Mouse (Mus musculus) kidney, postnatal 25 days (tissue): ENCODE measurements around the gene Rnf19b.

Source experiments
- DNase-seq, 2 experiments: peaks; one replicate each; pipeline ENCODE4 v3.0.0; 2021; ENCODE audit warnings: mixed read lengths in 2 of 2

Rnf19b gene

DNA sequence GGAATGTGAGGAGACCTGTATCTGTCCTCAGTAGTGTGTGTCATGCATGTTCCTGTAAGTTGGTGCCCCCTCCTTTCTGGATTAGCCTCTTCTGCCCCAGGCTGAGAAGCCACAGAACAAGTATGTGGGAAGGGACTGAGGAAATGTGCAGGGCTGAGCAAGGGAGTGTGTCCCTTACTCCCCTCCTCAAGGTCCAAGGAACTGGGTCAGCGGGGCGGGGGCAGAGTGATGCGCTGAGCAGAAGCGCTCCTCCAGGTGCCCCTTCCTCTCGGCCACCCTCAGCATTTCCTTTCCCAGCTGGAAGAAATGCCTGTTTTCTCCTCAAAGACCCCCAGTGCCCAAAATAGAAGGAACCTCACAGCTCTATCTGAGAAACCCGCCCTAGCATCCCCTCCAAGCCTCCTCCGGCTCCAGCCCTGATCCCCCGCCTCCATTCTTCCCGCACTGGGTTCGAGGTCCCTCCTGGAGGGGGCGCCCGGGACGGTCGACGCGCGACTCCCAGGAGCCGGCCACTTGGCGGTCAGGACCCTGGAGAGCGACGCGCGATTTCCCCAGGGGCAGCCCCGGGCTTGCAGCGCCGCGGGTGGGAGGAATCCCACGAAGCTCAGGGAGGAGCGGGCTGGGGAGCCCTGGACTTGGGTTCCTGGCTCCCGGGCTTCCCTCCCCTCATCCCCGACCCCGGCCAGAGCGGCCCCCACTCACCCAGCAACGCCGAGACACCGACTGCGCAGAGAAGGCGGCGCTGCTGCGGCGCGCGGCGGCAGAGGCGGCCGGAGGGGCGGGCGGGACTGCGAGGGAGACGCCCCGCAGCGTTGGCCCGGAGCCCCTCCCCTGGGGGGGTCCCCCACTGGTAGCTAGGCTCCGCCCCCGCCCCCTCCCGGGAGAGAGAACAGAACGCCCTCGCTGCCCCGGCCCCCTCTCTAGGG lies 62.7 kb downstream of the Rnf19b start:
- peak; percentile 71 for DNase-seq

DNA sequence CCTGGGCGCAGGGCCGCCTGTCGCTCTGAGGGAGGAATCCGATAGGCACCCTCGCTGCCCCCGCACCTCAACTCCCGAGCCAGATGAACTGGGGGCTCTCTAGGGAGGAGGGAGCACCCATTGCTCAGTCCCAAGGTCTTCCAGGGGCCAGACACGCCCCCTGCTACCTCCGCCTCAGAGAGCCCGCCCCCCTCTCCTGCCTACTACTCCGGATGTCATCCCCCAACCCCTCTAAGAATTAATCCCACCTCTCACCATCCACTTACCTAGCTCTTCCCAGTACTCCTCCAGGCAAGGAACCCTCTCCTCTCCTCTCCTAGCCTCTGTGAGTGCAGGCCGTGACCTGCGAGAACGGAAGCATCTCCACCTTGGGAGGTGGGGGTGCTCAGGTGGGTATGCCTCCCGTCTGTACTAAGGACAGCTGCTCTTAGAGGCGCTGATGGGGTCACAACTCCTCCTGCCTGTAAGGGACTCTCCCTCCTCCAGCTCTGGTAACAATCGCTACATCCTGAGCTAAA lies 63.6 kb downstream of the Rnf19b start, which contains the start of gene Hpca:
TSS of gene Hpca (minus strand) at position 468 of the 518 bp plus-strand sequence.
- no peak for DNase-seq

DNA sequence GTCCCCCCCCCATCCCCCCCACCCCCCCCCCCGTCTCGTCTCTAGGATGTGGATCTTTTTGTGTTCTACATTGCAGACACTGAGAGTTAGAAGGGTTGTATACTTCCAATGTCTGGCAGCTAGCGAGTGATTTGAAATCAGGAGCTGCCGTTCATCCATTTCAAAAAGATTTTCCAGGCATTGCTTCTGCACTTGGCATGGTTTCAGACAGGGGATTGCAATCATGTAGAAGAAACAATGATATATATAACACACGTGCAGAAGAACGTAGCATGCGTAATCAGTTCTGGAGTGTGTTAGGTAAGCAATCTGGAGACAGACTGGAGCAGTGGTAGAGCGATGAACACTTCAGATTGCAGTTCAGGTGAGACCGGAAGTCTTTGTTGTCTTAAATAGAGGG lies 64.0 kb downstream of the Rnf19b start:
- no peak for DNase-seq

DNA sequence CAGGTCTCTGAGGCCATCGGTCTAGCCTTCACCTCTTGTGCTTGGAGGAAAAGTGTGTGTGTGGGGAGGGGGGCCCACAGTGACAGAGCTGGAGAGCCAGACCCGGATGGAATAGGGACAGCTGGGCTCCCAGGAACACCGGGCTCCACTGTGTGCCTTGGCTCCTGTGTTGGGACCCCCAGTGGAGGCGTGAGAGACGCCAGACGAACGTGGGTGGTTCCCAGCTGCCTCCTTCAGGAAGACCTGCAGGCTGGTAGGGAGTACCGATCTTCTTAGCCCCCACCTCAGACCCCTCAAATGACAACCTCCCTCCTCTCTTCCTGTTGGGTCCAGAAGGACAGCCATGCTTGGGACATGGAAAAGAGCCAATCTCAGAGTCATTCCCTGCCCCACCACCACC lies 64.6 kb downstream of the Rnf19b start:
- DNase-seq, result no peak

DNA sequence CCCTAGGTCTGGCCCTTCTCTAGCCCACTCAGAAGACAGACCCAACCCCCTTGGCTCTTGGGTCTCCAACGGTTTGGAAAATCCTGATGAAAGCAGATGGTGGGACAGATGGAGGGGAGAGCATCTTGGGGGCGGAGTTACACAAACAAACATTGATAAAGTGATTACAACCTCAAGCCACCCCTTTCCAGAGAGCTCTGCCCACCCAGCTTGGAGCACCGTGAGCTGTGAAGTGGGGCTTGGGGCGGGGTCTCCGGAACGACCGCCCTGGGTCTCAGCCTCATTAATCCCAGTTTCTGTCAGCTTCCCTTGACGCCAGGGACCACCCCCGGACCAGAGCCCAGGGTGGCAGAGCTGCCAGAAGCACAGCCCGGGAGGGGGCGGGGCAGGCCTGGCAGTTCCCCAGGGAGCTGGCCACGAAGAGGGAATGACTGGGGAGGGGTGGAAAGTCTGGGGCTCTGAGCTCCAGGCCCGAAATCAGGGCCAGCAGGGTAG lies 66.6 kb downstream of the Rnf19b start:
- no peak for DNase-seq

DNA sequence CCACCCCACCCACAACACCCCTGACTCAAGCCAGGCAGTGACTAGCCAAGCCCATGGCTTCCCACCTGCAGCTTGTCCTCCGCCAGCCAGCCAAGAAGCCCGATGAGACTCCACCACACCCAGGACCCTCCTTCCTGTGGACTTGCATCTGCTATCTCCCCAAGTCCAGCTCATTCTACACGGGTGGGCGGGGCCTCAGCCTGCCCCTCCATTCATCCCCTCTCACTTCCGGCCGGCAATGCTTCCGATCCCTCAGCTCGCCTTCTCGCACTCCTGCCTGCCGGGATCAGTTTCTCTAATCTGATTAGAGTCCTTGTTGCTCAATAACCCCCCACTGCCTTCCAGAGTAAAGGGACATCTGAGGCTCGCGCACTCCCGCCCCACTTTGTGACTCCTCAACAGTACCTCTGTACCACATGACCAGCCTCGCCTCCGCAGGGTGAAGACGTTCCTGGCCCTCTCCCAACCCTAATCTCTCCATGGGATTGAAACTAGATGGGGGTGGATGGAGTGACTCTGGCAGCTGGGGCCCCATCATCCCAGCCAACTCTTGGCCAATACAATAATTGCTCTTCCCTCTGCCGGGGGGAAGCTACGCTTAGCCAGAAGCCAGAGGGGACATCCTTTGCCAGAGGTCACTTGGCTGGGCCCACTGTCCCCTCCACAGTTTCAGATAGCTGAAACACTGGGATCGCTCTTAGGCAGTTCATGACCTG lies 67.8 kb downstream of the Rnf19b start:
- DNase-seq, result peak; percentile 29 to 58

DNA sequence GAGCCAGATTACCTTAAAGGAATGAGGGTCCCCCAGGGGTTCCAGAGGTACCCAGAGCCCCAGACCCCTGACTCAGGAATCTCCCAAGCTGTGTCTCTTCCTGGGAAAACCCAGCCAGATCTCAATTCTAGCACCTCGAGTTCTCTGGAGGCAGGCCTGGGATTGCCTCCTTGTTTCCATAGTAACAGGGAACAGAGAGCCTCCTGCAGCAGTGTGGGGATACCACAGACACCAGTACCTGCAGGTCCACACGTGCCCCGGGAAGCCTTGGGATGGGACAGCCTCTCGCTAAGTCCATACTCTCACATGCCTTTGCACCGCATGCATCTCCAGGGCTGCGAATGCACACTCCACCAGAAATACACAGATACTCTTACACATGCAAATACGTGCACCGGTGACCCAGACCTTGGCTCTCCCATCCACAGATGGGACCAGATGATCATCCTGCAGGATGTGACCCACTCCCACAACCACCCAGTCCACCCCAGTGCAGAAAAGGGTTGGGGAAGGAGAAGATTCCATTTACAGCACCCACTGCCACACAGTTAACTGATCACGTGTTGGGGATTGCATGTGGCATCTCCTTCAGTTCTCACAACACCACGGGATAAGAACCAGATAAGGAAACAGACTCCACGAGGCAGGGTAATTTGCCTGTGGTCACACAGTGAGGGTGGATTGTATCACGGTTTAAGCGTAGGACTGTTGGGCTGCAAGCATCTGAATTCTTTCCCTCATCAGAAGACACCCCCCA lies 70.7 kb downstream of the Rnf19b start:
- DNase-seq, result no peak

DNA sequence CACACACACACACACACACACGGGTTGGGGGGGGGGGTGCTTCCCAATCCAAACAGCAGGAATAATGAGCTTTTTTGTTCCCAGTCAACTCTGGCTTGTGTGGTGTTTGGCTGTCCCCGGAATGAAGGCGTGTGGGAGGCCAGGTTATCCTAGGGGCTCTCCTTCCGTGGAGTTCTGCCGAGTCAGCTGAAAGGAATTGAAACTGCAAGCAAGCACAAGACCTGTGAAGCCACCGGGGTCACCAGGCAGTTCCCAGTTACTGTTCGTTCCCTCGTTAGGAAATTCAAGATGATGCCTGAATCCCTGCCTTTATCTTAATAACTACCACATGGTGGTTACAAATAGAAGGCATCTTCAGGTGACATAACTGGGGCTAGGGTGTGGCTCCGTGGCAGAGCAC lies 71.3 kb downstream of the Rnf19b start:
- no peak for DNase-seq

DNA sequence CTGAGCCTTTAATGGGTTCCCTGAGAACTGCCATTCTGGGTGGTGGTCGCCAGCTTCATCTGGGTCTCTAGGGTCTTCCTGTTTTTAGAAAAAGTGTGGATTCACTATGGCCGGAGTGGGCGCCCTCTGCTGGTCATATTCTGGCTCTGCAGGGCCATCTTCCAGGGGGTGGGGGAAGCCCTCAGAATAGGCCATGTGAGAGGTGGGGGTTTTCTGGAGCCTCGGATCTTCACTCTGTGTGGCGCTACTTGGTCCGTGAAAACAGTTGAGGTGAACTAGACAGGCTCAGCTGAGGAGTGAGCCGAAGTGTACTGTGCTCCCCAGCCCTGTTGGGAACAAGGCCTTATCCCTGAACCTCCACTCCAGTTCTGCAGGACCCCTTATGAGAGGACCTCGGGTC lies 72.1 kb downstream of the Rnf19b start:
- DNase-seq, result peak in 1 of 2 experiments; percentile 40

DNA sequence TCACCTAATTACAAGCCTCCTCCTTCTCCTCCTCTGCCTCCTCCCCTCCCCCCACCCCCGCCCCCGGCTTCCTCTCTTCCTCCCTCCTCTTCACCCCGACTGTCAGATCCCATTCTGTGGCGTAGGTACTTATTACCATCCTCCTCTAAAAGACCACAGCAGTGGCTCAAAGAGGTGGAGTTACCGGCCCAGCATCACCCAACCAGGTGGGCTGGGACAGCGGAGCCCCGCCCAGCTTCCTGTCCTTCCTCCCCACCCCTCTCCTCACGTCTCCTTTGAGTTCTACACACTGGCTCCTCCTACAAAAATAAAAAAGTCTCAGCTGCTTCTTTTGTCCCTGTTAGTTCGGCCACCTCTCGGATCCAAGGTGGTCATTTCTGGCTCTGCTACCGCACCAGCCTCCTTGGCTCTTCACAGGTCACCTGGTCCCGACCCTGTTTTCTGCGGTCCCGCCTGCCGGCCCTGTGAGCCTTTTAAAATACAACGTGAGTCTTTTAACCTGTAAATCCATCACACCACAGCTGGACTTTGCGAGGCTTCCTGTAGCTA lies 72.8 kb downstream of the Rnf19b start:
- DNase-seq, result peak; percentile 32 to 70

DNA sequence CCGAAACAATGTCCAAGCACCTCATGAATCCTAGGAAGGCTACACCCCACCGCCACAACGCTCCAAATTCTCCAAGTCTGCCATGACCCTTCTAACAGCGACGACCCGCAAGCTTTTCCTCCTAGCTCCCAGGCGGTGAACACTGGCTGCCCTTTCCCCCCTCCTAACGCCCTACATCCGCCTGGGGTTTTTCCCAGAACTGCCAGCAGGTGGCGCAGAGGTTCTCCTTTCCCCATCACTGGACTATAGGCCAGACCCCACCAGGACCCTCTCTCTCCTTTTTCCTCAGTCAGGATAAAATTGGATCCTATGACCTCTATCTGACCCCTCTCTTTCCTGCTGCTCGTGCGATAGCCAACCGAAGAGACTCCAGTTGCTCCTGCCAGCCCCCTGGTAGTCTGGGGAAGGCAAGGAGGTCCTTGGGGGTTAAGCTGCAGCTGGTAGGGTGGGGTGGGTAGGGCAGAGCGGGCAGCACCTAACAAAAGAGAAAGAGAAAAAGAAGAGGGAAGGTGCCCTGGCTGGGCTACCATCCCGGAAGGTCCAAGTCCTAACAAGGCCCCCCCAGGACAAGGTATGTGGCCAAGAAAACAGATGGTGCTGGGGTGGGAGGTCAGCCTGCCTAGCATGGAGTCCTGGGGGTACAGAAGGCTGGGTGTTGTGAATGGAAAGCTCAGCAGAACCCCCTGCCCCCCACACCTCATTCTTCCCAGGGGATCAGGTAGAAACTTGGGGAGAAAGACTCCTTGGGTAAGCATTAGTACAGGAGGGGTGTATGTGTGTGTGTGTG lies 76.9 kb downstream of the Rnf19b start:
- peak; percentile 73 to 88 for DNase-seq
